ENCODE assay signal across 8 mouse cellular contexts in genomic region chr16:10399160-10399559, GRCm38 (mm10). TPM values are rescaled to one million over a fixed set of nuclear protein-coding genes. Genes with fewer than 3 reads are reported as not detected.
DNase-seq lines count a peak whose midpoint lies in the region; TF ChIP-seq lines count a peak whose summit lies in the region.

No protein-coding gene starts in this region.

- 29% methylated on average over 7 of the region's 7 CpGs for WGBS in liver, adult 2 months

- no peaks in the 10 kb centered on the region for H3K79me2 ChIP-seq in liver, adult 2 months (ENCODE audit: control insufficient read depth, insufficient read depth, low read length)

- H3K4me3 ChIP-seq in liver, adult 2 months (ENCODE audit: insufficient read depth, low read depth, low read length), result no peak overlapping the region

- peak; percentile 85 for TF ChIP-seq CTCF in liver, adult 2 months (IDR thresholded peaks at IDR 0.05; ENCODE audit: low read depth, low read length)

- TF ChIP-seq POLR2A in liver, adult 2 months (IDR thresholded peaks at IDR 0.05; ENCODE audit: extremely low read depth, insufficient read depth, low read length), result no peak

- peak; percentile 75 for DNase-seq in A20 (ENCODE audit: low read depth, low spot score)
- DNase-seq in T-cell, adult 2 months (ENCODE audit: low spot score), result peak; percentile 71
- peak; percentile 92 to 94 for DNase-seq in cerebellum, postnatal 10 days
- DNase-seq in frontal cortex, postnatal 36 days (ENCODE audit: low spot score in 2 of 2), result peak; percentile 82 to 89
- peak; percentile 85 for DNase-seq in kidney, adult 9 months
- DNase-seq in liver, adult 2 months (ENCODE audit: extremely low read depth, low read depth, low spot score), result peak; percentile 41
- peak; percentile 79 for DNase-seq in ovary, postnatal 14 days (ENCODE audit: low spot score)
- peak; percentile 85 for DNase-seq in thymus, postnatal 14 days

- H3K36me3 ChIP-seq in liver, adult 2 months (ENCODE audit: control insufficient read depth, insufficient read depth, low read length), result no peaks in the 10 kb centered on the region

- no peaks in the 10 kb centered on the region for H3K27me3 ChIP-seq in liver, adult 2 months (ENCODE audit: control insufficient read depth, insufficient read depth, low read length)

- H3K27ac ChIP-seq in liver, adult 2 months (replicated peaks; ENCODE audit: insufficient read depth, low read depth, low read length), result no peak overlapping the region

- H3K4me1 ChIP-seq in liver, adult 2 months (ENCODE audit: control insufficient read depth, insufficient read depth, low read length), result no peaks in the 10 kb centered on the region

- H3K9ac ChIP-seq in liver, adult 2 months (ENCODE audit: low read depth, low read length), result no peak overlapping the region

RNA-seq across cellular contexts. Expression of gene Tekt5, which starts 3.9 kb away (rescaled TPM):
- total RNA-seq in liver, adult 2 months (2014; rRNA removed), result 0.09 TPM in 1 of 2 replicates, not detected in the other
- polyA plus RNA-seq in liver, adult 2 months (2012; rRNA removed), result 0.07 and 0.12 TPM in 2 replicates

RNA-seq across cellular contexts. Expression of gene Nubp1, which starts 12.6 kb away (rescaled TPM):
- 16.4 and 19.4 TPM in 2 replicates for total RNA-seq in liver, adult 2 months (2014; rRNA removed)
- polyA plus RNA-seq in liver, adult 2 months (2012; rRNA removed), result 20.0 and 24.5 TPM in 2 replicates

RNA-seq across cellular contexts. Expression of gene Tvp23a, which starts 48.0 kb away (rescaled TPM):
- total RNA-seq in liver, adult 2 months (2014; rRNA removed), result 0.37 and 0.40 TPM in 2 replicates
- polyA plus RNA-seq in liver, adult 2 months (2012; rRNA removed), result 0.05 and 0.24 TPM in 2 replicates

Comparison
In these comparisons a context has a peak if more than half of its experiments do, and no peak if none do; other contexts are left out.
1. DNase-seq: peak in every context shown above with its lines; median percentile 93 in cerebellum, postnatal 10 days; 86 in frontal cortex, postnatal 36 days; 85 in kidney, adult 9 months; 85 in thymus, postnatal 14 days; 79 in ovary, postnatal 14 days; 75 in A20; 71 in T-cell, adult 2 months; 41 in liver, adult 2 months.